Mouse (Mus musculus) stomach, postnatal 0 days (tissue): ENCODE measurements around the gene Nfia.

Experiments used
- CTCF ChIP-seq: IDR thresholded peaks from 2 replicates; pipeline ENCODE4 v1.5.1; 2016; ENCODE audit warnings: antibody characterized with exemption, low read depth, mild to moderate bottlenecking, moderate library complexity
- EP300 ChIP-seq: optimal IDR thresholded peaks from 2 replicates; pipeline ENCODE3; 2016; ENCODE audit warnings: antibody characterized with exemption

DNA sequence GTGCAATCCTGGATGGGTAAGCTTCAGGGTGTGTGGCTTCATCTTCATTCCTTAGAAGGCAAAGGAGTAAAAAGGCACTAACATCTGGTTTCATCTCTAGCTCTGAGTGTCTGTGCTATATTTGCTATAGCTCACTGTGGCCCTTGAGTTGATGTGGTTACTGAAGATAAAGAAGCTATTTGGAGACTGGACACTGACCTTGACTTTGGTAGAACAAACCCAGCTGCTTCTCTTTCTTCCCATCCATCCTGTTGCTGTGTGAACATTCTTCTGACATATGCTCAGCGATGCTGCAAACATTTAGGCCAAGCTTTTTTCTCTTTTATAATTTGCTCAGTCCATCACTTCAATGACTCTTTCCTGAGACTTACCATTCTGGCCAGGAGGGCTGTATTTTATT is 114.7 kb downstream of the Nfia start:
- TF ChIP-seq CTCF: no peak
- no peak for TF ChIP-seq EP300
